20 mouse cellular contexts compared by ENCODE assay signal in genomic region chr10:95794706-95795105, GRCm38 (mm10). TPM values are rescaled to one million over a fixed set of nuclear protein-coding genes. Genes with fewer than 3 reads are reported as not detected.
A peak's percentile ranks its signal among the peaks of the same experiment; 100 is the strongest.
DNase-seq lines count a peak whose midpoint lies in the region; TF ChIP-seq lines count a peak whose summit lies in the region.
"Had no signal": no experiment of that assay in that cellular context is flagged by ENCODE, and none has a peak within 500 bp of the region (broad histone marks: within the 10 kb centered on the region; RNA-seq: fewer than 3 reads in every experiment).

No protein-coding gene starts in this region.

- intact Hi-C loops in gastrocnemius, adult 2 months (cut with DNase I), result loop anchor here (2.0 kb wide), 2 partner anchors 18 to 34 kb away; no protein-coding TSS in a partner anchor

- no peak; the same call in 1 of the 2 replicates for TF ChIP-seq CTCF in gastrocnemius, adult 2 months (IDR thresholded peaks at IDR 0.05)

- H3K4me3 ChIP-seq in gastrocnemius, adult 2 months, result no peak overlapping the region
- H3K4me3 ChIP-seq: embryonic facial prominence, embryonic 10.5 days; forebrain, embryonic 13.5 days; heart, adult 2 months; heart, embryonic 15.5 days; hindbrain, embryonic 10.5 days; intestine, embryonic 15.5 days had no signal

- DNase-seq in gastrocnemius, adult 2 months, result peak; percentile 72
- no peak for DNase-seq in gastrocnemius, postnatal 4 days (ENCODE audit: low spot score in 2 of 2)
- peak; percentile 15 for DNase-seq in 3T3-L1 (ENCODE audit: low read depth, low spot score)
- DNase-seq in gastrocnemius, adult 8-10 months (ENCODE audit: low spot score in 2 of 2), result peak; percentile 42 to 68
- DNase-seq in skeletal muscle tissue, adult 2 months (ENCODE audit: low read depth, low spot score), result peak; percentile 92
- DNase-seq in T-cell, adult 2 months (ENCODE audit: low spot score), result no peak
- DNase-seq: adrenal gland, postnatal 14 days; cerebellum, adult 11-12 months; cerebellum, adult 9-10 months; cerebellum, postnatal 25 days; forebrain, postnatal 0 days; heart, adult 2 months; heart, postnatal 14 days had no signal

- peak overlapping the region; percentile 87 for H3K27ac ChIP-seq in gastrocnemius, adult 2 months
- H3K27ac ChIP-seq: embryonic facial prominence, embryonic 10.5 days; forebrain, embryonic 13.5 days; heart, adult 2 months; heart, embryonic 15.5 days; hindbrain, embryonic 10.5 days; hindbrain, embryonic 14.5 days; intestine, embryonic 15.5 days had no signal

RNA-seq across cellular contexts. Expression of gene Gm33543, which starts 48.0 kb away (rescaled TPM):
- total RNA-seq in gastrocnemius, adult 2 months (2021), result 1 to 10 TPM in 1 of 2 experiments, under 1 TPM in 1; 0.66 to 1.4 TPM
- not detected for total RNA-seq in gastrocnemius, postnatal 4 days (2021)
- 1 to 10 TPM in 2 of 4 experiments, under 1 TPM in 2; 0.32 to 2.0 (median 1.4) TPM for total RNA-seq in gastrocnemius, adult 8-10 months (2022)
- total RNA-seq: adrenal gland, adult 18-20 months; forebrain, postnatal 0 days had no signal

Comparison
In these comparisons a context has a peak if more than half of its experiments do, and no peak if none do; other contexts are left out.
1. DNase-seq: peak in gastrocnemius, adult 2 months (single experiment), 3T3-L1 (single experiment), gastrocnemius, adult 8-10 months (2 of 2) and skeletal muscle tissue, adult 2 months (single experiment); none in gastrocnemius, postnatal 4 days (0 of 2) and T-cell, adult 2 months (single experiment).